Mouse (Mus musculus): ENCODE data around the gene Slc25a3. TPM values are rescaled to one million over a fixed set of nuclear protein-coding genes. Genes with fewer than 3 reads are reported as not detected.

Slc25a3 gene
- polyA plus RNA-seq, 1 experiment from 2014 or later = 894 TPM

DNA sequence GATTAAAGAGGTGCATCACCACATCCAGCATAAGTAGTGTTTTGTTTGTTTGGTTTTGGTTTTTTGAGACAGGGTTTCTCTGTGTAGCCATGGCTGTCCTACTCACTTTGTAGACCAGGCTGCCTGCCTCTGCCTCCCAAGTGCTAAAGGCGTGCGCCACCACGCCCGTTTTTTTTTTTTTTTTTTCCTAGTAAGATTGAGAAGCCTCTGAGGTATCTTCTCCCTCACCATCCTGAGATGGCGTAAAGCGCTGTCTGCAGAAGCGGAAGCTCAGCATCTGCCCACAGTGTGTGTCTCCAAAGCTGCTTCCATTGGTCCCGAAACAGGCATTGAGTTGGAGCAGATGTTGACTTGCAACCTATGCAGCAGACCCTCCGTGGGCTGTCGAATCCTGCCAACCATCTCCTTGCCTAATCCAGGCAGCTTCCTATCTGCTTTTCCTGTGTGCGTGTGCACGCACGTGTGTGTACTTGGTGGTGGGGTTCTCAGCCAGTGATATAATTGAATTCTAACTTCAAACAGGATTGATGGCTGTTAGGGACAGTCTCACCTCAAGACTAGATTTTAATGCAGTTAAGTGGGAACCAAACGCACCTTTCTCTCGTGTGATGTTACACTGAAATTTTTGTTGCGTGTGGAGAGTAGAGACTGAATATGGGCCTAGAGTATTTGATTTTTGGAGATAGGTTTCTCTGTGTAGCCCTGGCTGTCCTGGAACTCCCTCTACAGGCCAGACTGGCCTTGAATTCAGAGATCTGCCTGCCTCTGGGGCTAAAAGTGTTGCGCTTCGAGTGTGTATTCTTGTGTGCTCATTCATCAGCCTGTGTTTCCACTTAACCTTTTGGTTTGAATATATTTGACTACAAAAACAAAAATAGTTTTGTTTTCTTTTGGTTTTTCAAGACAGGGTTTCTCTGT lies 19.7 kb upstream of the Slc25a3 start:
- Histone ChIP-seq H3K9ac (ENCODE audit: low read depth, low read length) (no peak overlapping the region), H3K4me2 (ENCODE audit: low read length) (no peak overlapping the region), H3K36me3 (ENCODE audit: insufficient read depth, low read length) (peaks cover 15% of the 10 kb centered on the region; the same call in 1 of the 2 replicates), H3K4me3 (replicated peaks; ENCODE audit: low read depth, low read length) (no peak overlapping the region), H3K27me3 (ENCODE audit: insufficient read depth, low read length) (no peaks in the 10 kb centered on the region), H3K27ac (no peak overlapping the region), H3K9me3 (replicated peaks; ENCODE audit: low read length) (no peaks in the 10 kb centered on the region), H3K4me1 (replicated peaks; ENCODE audit: insufficient read depth, low read length) (no peaks in the 10 kb centered on the region)
- WGBS = 66% methylated on average over 18 of the region's 18 CpGs
- TF ChIP-seq CTCF (IDR thresholded peaks at IDR 0.05; ENCODE audit: low read depth) = peak; percentile 37; the same call in 1 of the 2 replicates
- ATAC-seq (replicated peaks; ENCODE audit: low FRiP score, low read depth) (no peak), DNase-seq (ENCODE audit: low spot score) (no peak)

DNA sequence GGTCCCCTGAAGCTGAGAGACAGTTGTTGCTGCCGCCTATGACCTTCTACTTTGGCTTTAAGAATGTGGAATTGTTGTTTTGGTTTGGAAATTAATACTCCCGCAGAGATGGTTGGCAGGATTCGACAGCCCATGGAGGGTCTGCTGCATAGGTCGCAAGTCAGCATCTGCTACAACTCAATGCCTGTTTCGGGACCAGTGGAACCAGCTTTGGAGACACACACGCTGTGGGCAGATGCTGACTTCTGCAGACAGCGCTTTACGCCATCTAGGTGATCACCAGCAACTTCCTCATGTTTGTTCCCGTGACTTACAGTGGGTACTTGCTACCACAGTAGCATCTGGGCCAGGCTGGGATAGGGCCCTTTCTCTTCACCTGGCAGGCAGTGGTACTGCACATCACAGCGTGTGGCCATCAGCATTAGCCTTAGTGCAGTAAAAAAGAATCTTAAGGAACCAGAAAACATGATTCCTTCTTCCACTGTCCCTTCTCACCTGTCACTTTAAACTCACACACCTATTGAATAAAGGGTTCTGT lies 18.9 kb upstream of the Slc25a3 start:
- DNase-seq (ENCODE audit: low spot score) (no peak), ATAC-seq (replicated peaks; ENCODE audit: low FRiP score, low read depth) (peak; percentile 58; the same call in 1 of the 2 replicates)
- Histone ChIP-seq H3K9me3 (replicated peaks; ENCODE audit: low read length) (no peaks in the 10 kb centered on the region), H3K27me3 (ENCODE audit: insufficient read depth, low read length) (no peaks in the 10 kb centered on the region), H3K4me3 (replicated peaks; ENCODE audit: low read depth, low read length) (no peak overlapping the region), H3K4me2 (ENCODE audit: low read length) (no peak overlapping the region), H3K4me1 (replicated peaks; ENCODE audit: insufficient read depth, low read length) (no peaks in the 10 kb centered on the region), H3K27ac (no peak overlapping the region), H3K9ac (ENCODE audit: low read depth, low read length) (no peak overlapping the region), H3K36me3 (ENCODE audit: insufficient read depth, low read length) (peaks cover 14% of the 10 kb centered on the region; the same call in 1 of the 2 replicates)
- TF ChIP-seq CTCF (IDR thresholded peaks at IDR 0.05; ENCODE audit: low read depth) = no peak
- 55% methylated on average over 10 of the region's 10 CpGs for WGBS

DNA sequence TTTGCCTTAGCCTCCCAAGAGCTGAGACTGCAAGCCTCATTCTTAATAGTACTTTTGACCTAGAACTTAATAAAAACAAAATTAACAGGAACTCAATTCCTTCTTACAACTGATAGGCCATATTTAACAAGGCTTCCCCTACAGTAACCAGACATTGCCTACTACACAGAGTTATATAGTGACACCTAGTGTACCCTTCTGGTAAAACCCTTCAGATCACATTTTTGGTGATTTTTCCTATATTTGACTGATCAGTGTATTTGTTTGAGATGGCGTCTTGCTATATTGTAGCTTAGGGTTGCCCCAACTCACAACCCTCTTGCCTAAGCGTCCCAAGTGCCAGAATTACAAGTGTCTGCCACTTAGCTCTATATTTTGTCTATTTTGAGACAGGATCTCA lies 17.7 kb upstream of the Slc25a3 start:
- Histone ChIP-seq H3K9me3 (replicated peaks; ENCODE audit: low read length) (no peaks in the 10 kb centered on the region), H3K4me1 (replicated peaks; ENCODE audit: insufficient read depth, low read length) (no peaks in the 10 kb centered on the region), H3K27ac (no peak overlapping the region), H3K4me2 (ENCODE audit: low read length) (no peak overlapping the region), H3K4me3 (replicated peaks; ENCODE audit: low read depth, low read length) (no peak overlapping the region), H3K36me3 (ENCODE audit: insufficient read depth, low read length) (peaks cover 5% of the 10 kb centered on the region; the same call in 1 of the 2 replicates), H3K9ac (ENCODE audit: low read depth, low read length) (no peak overlapping the region), H3K27me3 (ENCODE audit: insufficient read depth, low read length) (no peaks in the 10 kb centered on the region)
- no peak for ATAC-seq (replicated peaks; ENCODE audit: low FRiP score, low read depth)
- TF ChIP-seq CTCF (IDR thresholded peaks at IDR 0.05; ENCODE audit: low read depth) = peak; percentile 86
- 32% methylated on average over 2 of the region's 2 CpGs for WGBS
- peak; percentile 90 for DNase-seq (ENCODE audit: low spot score)

DNA sequence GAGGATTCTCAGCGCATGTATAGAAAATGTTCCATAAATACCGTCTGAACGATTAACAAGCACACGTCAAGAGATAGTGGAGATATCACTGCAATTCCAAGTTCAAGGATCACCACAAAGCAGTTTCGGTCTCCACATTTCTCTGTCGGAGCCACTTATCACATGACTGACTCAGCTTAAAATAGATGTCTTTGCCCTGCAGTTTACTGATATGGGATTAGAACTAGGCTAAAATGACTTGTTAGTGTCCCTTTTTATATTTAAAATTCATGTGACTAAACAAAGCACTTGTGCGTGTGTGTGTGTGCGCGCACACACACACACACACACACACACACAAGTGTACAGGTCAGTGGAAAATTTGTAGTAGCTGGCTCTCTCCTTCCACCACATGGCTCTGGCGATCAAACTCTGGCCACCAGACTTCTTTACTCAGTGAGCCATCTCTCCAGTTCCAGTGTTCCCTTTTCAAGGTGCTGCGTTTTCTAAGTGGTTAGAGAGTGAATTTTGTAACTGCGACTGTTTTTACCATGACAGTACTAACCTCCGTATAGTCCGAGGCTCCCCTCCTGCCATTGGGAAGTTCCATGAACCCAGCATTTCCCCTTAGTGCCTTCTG lies 15.4 kb upstream of the Slc25a3 start:
- no peak for ATAC-seq (replicated peaks; ENCODE audit: low FRiP score, low read depth)
- DNase-seq (ENCODE audit: low spot score) = no peak
- Histone ChIP-seq H3K4me3 (replicated peaks; ENCODE audit: low read depth, low read length) (no peak overlapping the region), H3K4me1 (replicated peaks; ENCODE audit: insufficient read depth, low read length) (no peaks in the 10 kb centered on the region), H3K27me3 (ENCODE audit: insufficient read depth, low read length) (no peaks in the 10 kb centered on the region), H3K9ac (ENCODE audit: low read depth, low read length) (no peak overlapping the region), H3K27ac (no peak overlapping the region), H3K36me3 (ENCODE audit: insufficient read depth, low read length) (no peaks in the 10 kb centered on the region), H3K4me2 (ENCODE audit: low read length) (no peak overlapping the region), H3K9me3 (replicated peaks; ENCODE audit: low read length) (no peaks in the 10 kb centered on the region)
- 89% methylated on average over 14 of the region's 14 CpGs for WGBS
- TF ChIP-seq CTCF (IDR thresholded peaks at IDR 0.05; ENCODE audit: low read depth) = no peak

DNA sequence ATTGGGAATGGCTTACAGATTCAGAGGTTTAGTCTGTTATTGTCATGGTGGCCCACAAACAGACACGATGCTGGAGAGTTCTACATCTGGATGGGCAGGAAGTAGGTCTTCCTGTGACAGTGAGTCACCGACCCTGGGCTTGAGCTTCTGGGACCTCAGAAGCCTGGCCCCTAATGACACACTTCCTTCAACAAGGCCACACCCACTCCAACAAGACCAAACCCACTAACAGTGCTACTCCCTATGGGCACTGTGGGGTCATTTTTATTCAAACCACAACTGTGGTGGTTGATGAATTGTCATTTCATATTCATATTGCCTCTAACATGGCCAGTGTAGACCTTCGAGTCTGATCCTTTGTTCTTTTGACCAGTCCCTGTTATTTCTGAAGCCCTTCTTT lies 14.5 kb upstream of the Slc25a3 start:
- TF ChIP-seq CTCF (IDR thresholded peaks at IDR 0.05; ENCODE audit: low read depth) = no peak
- Histone ChIP-seq H3K27ac (no peak overlapping the region), H3K4me3 (replicated peaks; ENCODE audit: low read depth, low read length) (no peak overlapping the region), H3K9ac (ENCODE audit: low read depth, low read length) (no peak overlapping the region), H3K4me2 (ENCODE audit: low read length) (no peak overlapping the region), H3K4me1 (replicated peaks; ENCODE audit: insufficient read depth, low read length) (no peaks in the 10 kb centered on the region), H3K27me3 (ENCODE audit: insufficient read depth, low read length) (no peaks in the 10 kb centered on the region), H3K9me3 (replicated peaks; ENCODE audit: low read length) (no peaks in the 10 kb centered on the region), H3K36me3 (ENCODE audit: insufficient read depth, low read length) (no peaks in the 10 kb centered on the region)
- DNase-seq (ENCODE audit: low spot score) (no peak), ATAC-seq (replicated peaks; ENCODE audit: low FRiP score, low read depth) (no peak)
- WGBS = 66% methylated on average over 3 of the region's 3 CpGs

DNA sequence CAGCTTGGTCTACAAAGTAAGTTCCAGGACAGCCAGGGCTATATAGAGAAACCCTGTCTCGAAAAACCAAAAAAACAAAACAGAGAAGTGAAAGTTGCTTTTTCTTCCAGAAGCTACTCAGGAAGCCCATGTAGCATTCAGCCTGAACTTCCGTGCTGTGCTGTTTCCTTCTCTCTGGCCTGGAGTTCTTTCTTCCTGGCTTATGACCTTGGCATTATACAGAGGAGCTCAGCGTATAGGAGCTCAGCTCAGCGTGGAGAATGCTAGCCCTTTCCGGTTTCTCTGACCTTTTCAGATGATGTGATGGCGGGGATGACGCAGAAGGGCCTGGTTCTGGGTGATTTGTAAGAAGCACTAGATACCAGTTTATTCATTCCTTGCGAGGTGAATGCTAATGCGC lies 13.5 kb upstream of the Slc25a3 start:
- no peaks in the 10 kb centered on the region for H3K4me1 ChIP-seq (replicated peaks; ENCODE audit: insufficient read depth, low read length)
- no peaks in the 10 kb centered on the region for H3K36me3 ChIP-seq (ENCODE audit: insufficient read depth, low read length)
- H3K9ac ChIP-seq (ENCODE audit: low read depth, low read length) = no peak overlapping the region
- H3K4me3 ChIP-seq (replicated peaks; ENCODE audit: low read depth, low read length) = no peak overlapping the region
- TF ChIP-seq CTCF (IDR thresholded peaks at IDR 0.05; ENCODE audit: low read depth) = no peak
- no peak for ATAC-seq (replicated peaks; ENCODE audit: low FRiP score, low read depth)
- H3K27me3 ChIP-seq (ENCODE audit: insufficient read depth, low read length) = no peaks in the 10 kb centered on the region
- 72% methylated on average over 9 of the region's 9 CpGs for WGBS
- H3K4me2 ChIP-seq (ENCODE audit: low read length) = no peak overlapping the region
- no peaks in the 10 kb centered on the region for H3K9me3 ChIP-seq (replicated peaks; ENCODE audit: low read length)
- no peak for DNase-seq (ENCODE audit: low spot score)
- H3K27ac ChIP-seq = no peak overlapping the region; the same call in 1 of the 2 replicates

Measured in kidney, postnatal 0 days (tissue).